Mouse (Mus musculus): ENCODE data around the gene Bcas3.
A peak's percentile ranks its signal among the peaks of the same experiment; 100 is the strongest.

The Bcas3 gene

GRCm38 (mm10) chr11:85835001-85835752 is 482.2 kb downstream of the Bcas3 start:
- DNase-seq, result no peak

DNA sequence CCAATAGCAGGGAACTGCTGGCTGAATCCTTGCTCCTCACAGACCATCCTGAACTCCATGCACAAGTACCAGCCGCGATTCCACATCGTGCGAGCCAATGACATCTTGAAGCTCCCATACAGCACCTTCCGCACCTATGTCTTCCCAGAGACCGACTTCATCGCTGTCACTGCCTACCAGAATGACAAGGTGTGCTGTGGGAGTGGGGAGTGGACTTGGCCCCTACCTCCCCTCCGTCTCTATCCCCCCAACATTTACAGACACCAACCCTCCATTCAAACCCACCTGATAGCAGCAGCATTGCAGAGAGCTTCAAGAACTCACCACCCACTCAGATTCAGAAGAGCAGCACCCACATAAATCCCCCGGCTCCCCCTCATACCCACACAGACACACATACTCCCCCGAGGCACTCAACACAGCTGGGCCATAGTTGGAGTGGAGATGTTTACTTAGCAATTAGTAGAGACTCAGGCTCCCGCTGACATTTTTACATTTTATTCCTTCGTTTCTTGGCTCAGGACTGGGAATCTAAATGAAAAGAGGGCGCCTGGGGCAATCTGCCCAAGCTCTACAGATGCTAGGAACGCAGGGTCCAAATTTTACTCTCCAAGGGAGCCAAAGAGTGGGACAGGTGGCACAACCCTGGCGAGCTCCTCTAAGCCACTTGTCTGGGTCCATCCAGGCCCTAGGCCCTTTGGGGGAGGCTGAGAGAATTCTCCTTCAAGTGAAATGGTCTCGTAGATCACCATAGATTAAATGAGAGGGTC is 483.0 kb downstream of the Bcas3 start:
- DNase-seq, result no peak

- no peak for DNase-seq
These were observed 483.7 kb downstream of the Bcas3 start for GRCm38 (mm10) chr11:85836523-85837290.

DNA sequence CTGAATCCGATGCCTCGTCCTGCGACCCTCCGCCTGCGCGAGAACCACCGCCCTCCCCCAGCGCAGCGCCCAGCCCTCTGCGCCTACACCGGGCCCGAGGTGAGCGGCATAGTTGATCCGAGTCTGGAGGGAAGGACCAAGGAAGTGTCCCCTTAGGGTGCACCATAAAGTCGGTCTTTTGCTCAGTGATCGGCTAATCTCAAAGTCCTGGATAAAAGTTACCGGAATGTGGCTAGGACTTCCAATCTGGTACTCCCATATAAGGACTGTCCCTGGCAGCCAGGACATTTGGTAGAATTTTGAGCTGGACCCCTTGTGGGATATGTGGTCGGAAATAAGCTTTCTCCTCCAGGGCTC is 484.3 kb downstream of the Bcas3 start:
- DNase-seq, result no peak

DNA sequence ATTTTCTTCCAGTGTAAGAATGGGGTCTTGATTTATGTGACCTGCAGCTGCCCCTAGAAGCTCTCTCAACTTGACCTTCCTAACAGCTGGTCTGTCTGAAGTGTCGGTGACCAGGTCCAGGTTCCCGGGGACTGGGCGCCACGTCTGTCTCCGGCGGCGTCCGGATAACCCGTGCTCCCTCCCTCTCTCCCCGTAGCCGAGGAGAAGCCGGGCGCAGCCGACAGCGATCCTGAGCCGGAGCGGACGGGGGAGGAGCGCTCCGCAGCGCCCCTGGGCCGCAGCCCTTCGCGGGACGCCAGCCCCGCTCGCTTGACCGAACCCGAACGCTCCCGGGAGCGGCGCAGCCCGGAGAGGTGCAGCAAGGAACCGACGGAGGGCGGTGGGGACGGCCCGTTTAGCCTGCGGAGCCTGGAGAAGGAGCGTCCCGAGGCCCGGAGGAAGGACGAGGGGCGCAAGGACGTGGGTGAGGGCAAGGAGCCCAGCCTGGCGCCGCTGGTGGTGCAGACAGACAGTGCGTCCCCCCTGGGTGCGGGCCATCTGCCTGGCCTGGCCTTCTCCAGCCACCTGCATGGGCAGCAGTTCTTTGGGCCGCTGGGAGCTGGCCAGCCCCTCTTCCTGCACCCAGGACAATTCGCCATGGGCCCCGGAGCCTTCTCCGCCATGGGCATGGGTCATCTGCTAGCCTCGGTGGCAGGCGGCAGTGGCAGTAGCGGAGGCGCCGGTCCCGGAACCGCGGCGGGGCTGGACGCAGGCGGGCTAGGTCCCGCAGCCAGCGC is 484.9 kb downstream of the Bcas3 start:
- DNase-seq, result no peak

DNA sequence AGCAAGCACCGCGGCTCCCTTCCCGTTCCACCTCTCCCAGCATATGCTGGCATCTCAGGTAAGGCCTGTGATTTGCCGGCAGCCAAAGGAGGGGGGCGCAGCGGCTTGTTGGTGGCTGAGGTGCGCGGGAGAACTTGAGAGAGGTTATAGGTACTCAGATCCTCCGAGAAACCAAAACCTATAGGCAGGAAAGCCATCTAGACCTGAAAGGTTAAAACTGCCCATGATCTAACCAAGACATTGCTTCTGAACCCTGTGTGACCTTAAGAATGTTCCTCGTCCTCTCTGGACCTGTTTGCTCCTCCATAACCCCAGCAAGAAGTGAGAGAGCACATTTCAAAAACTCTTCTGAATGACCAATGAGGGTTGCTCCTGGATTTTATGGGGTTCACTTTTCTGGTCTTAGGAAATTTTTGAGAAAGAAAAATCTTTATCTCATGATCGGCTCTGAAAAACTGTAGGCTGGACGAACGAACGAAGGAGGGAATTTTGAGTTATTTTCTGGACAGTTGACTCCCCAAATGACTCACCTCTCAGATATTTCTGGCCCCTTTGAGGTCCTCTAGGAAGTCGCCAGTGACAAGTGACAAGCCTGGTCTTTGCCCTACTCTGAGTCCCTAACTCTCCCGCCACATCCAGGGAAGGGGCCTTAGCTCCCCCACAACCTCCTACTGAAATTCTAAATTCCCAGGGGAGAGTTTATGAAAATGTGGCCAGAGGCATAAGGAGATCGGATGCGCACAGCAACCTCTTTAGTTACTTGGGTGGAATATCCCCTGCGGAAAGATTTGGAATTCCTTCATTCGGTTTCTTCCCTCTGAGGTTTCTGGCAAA is 485.7 kb downstream of the Bcas3 start:
- no peak for DNase-seq

DNA sequence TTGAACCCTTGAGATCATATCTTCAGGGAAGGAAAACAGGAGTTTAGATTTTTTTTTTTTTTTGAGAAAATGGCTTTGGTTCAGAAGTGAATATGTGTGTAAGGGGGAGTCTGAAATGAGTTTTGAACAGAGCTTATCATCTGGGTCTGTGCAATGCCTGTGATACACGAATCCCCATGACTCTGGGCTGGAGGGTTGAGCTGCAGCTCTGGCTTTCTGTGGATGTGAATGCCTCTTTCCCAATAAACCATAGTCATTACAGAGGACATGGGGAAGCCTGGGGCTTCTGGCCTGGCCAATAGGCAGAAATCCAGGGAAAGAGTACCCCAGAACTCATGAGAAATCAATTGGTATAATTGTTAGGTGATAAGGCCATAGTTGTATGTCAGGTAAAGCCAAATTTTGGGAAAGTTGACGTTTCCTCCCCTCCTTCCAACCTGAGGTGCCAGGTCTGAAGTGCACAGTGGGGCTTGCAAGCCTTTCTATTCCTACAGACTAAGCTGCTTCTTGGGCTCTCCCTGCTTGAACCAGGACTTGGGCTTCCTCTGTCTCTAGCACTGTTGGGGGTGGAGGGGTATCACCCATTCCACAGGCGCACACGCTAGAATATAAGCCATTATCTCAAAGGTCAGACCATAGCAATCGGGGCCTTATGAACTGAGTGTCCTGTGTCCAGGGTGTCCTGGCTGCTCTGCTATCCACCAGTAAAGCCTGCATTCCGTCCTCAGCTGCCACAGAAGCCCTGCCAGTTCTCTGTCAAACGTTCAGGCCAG is 486.5 kb downstream of the Bcas3 start:
- no peak for DNase-seq

- no peak for DNase-seq
These were observed 487.2 kb downstream of the Bcas3 start for GRCm38 (mm10) chr11:85840031-85840802.

GRCm38 (mm10) chr11:85840803-85841145 is 487.8 kb downstream of the Bcas3 start:
- DNase-seq, result no peak

GRCm38 (mm10) chr11:85841211-85841681 is 488.3 kb downstream of the Bcas3 start:
- DNase-seq, result no peak

GRCm38 (mm10) chr11:85841980-85842379 is 489.0 kb downstream of the Bcas3 start:
- DNase-seq, result no peak

DNA sequence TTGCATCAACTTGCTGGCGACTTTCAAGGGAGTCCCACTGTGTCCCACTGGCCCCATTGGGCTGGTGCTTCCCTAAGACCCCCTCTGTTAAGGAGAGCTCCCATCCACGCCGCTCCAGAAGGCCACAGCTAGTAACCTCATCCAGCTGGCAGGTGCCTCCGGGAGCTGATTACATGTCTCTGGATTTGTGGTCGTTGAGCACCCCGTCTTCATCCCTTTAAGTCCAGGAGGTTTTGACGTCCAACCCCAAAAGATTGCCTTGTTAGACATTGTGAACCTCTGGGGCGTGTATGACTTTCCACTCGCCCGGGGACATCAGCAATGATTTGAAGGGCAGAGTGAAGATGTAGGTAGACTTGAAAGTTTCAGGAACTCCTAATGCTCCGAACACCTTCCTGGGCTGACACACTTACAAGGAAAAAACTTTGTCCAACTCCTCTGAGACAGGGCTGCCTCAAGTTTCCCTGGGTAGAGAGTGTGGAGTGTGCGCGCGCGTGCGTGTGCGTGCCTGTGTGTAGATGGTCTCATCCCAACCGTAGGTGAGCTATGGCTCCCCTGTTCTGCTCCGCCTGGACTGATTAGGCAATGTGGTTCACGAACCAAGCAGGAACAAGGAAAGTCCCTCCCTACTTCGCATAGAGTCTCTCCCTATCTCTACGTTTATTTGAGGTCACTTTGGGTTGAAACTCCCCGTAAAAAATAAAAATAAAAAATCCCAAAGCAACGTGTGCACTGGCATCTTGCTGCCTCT is 489.8 kb downstream of the Bcas3 start:
- no peak for DNase-seq

DNA sequence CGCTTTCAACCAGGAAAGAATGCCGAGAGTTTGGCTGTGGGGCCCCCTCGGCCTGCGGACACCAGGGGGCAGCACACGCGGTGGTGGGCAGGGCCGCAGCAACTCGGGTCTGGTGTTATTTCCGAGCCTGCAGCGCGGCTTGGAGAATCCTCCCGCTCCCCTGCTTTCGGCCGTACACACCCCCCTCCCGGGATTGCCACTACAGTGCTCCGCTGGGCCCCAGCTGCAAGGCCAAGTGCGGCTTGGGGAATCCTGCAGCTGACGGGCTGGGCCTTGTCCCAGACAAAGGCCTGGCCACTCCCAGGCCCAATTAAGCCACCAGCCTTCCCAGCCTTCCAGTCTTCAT is 490.4 kb downstream of the Bcas3 start:
- no peak for DNase-seq

DNA sequence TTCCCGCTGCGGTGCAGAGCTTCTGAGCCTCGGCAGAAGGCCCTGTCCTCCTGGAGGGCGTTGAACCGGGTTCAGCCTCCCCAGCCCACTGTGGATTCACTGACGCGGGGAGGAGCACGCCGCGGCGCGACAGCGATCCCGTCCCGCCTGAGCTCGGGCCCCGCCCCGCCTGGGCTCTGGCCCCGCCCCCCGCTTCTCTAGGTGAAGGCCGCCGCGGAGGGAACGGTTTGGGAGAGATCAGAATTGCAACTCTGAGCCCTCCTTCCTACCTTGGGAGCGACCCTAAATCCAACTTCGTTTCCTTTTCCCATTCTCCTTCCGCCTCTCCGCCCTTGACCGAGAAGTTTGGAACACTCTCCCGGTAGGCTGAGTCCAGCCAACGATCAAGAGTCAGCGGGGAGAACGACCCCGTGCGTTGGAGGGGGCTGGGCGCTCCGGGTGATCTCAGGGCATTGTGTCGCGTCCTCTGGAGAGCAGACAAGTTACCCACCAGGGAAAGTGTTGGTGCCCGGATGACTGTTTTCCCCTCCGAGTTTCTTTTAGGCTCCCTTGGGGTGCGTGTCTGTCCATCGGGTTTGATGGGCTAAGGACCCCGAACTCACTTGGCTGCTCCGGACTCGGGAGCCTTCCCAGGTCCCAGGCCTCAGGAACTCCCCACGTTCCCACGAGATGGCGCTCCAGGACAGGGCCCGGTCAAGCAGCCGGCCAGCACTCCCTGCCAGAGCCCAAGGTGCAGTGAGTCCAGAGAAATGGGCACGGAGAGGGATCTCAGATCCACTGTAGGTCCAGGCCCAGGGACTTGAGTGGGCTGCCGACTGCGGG is 491.4 kb downstream of the Bcas3 start:
- DNase-seq, result peak; percentile 66

- no peak for DNase-seq
These were observed 492.0 kb downstream of the Bcas3 start for GRCm38 (mm10) chr11:85844971-85845370.

- DNase-seq, result no peak
These were observed 493.0 kb downstream of the Bcas3 start for GRCm38 (mm10) chr11:85845921-85846320.

DNA sequence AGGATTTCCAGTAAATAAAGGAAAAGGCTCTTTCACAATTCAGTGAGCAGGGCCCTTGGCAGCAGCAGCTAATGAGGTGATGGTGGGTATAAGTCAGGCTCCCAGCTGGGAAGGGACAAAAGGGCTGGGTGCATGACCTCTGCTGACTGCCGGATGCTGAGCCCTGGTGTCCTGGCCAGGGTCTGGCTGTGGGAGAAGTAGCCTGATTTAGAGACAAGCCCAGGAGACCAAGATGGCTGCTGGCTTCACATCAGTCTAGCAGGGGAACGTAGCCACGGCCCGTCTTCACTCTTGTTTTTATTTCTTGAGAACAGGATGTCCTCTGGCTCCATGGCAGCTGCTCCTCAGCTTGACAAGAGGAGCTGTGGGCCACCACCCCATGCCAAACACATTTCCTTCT is 493.5 kb downstream of the Bcas3 start:
- no peak for DNase-seq

- DNase-seq, result peak; percentile 46
These were observed 496.1 kb downstream of the Bcas3 start for GRCm38 (mm10) chr11:85849037-85849436.

GRCm38 (mm10) chr11:85850233-85850632 is 497.3 kb downstream of the Bcas3 start, which contains the start of gene Gm11444:
Gene Gm11444, minus strand, starts transcription at chr11:85850333.
- DNase-seq, result no peak

Data from right cerebral cortex, adult 18-20 months (tissue).